Mouse (Mus musculus): ENCODE measurements around the gene Vps51. TPM values are rescaled to one million over a fixed set of nuclear protein-coding genes. Genes with fewer than 3 reads are reported as not detected.

Gene Vps51
- total RNA-seq, 2 experiments from 2014 or later: 96.5 to 103 TPM

DNA sequence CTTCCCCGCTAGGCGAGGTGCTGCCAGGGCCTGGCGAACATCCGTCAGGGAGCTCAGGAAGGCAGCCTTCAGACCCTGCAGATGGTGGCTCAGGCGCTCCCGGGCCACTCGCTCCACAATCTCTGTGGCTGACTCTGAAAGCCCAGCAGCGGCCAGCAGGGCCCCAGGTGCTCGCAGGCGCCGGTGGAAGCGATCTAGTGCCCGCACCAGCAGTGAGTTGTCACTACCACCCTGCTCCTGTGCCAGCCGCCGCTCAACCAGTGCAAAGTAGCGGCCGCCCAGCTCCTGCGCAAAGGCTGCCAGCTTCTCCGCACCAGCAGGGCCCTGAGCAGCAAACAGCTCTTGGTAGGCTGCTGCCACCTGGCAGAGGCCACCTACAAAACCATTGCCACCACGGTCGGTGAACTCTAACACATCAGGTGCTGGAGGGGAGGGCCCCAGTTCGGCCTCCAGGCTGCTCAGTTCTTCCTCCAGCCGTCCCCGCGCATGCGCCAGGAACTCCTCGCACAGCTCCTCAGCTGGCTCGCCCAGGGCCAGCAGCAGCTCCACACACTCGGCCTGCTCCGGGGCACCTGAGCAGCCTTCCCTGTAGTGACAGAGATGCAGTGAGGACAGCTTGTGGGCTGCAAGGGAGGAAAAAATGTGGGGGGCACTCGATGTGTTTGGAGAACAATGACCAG, 6.3 kb downstream of the Vps51 start:
- H3K4me3 ChIP-seq: no peak overlapping the region
- DNase-seq (ENCODE audit: low spot score in 2 of 2): no peak
- H3K27ac ChIP-seq: no peak overlapping the region
- no peak for TF ChIP-seq CTCF (conservative IDR thresholded peaks at IDR 0.05)

DNA sequence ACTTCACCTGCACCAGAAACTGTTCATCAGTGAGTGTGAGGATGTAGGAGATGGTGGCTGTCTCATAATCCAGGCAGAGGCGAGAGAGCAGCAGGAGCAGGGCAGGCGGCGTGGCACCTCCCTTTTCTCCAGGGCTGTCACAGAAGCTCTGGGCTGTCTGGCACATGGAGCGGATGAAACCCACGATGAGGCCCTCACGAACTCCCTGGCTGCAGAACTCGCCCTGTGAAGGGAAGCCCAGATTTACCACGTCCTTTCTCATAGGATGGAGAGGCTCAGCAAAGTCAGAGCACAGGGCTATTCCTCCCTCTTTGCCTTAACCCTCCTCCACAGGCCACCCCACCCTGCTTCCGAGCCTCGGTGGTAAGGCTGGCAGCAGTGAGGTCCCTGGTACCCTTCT, 7.2 kb downstream of the Vps51 start:
- Histone ChIP-seq H3K27ac (no peak overlapping the region), H3K4me3 (no peak overlapping the region)
- no peak for TF ChIP-seq CTCF (conservative IDR thresholded peaks at IDR 0.05)
- no peak for DNase-seq (ENCODE audit: low spot score in 2 of 2)

DNA sequence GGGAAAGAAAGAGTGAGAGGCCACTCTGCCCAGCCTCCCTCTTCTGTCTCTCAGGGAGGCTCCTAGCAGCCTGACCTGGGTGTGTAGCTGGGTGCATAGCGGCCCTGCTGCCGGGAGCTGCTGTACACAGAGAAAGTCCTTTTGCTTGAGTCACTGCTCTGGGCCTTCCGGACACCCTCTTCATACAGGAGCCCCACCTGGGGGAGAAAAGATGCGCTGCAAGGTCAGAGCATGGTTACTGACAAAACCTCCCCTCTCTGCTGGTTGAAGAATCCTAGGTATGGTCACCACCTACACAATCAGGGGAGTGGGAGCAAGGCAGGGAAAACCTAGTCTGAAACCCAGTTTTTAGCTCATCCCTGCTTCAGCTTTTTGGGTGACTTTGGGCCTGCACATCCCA, 8.1 kb downstream of the Vps51 start:
- peak; percentile 30; the same call in 1 of the 2 replicates for TF ChIP-seq CTCF (conservative IDR thresholded peaks at IDR 0.05)
- Histone ChIP-seq H3K4me3 (no peak overlapping the region), H3K27ac (no peak overlapping the region)
- DNase-seq (ENCODE audit: low spot score in 2 of 2): no peak

DNA sequence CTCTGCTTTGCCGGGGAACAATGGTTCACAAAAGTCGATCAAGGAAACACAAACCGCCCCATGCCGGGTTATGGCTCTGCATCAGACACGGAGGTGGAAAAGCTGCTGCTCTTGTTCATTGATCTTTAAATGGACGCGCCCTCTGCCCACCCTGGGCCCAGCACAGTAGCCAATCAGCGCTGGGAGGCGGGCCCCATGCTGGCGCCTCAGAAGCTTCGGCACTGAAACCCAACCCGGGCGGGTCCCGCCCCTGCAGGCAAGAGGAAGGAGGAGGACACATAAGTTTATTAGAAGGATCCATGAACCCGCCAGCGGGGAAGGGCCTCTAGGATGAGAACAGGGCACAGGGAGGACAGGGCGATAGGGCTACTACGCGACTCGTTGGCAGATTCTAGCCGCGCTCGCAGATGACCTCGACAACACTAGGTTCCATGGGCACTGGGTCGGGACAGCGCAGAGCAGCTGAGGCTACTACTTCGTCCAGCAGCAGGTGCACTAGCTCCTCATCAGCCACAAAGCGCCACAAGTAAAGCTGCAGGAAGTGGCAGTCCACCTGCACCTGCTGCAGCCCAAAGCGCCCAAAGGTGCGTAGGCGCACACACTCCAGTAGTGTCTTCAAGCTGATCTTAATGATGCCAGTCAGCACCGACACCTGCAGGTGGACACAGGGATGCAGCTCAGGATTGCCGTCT, 9.2 kb downstream of the Vps51 start, which contains the start of gene Tm7sf2:
Gene Tm7sf2 (minus strand): TSS at position 650 of the 692 bp plus-strand sequence.
- peak within 1 kb of the TSS; percentile 87 for H3K27ac ChIP-seq
- peak; percentile 35 for TF ChIP-seq CTCF (conservative IDR thresholded peaks at IDR 0.05)
- peak within 1 kb of the TSS; percentile 57 for H3K4me3 ChIP-seq
- DNase-seq (ENCODE audit: low spot score in 2 of 2): peak; percentile 86 to 88

DNA sequence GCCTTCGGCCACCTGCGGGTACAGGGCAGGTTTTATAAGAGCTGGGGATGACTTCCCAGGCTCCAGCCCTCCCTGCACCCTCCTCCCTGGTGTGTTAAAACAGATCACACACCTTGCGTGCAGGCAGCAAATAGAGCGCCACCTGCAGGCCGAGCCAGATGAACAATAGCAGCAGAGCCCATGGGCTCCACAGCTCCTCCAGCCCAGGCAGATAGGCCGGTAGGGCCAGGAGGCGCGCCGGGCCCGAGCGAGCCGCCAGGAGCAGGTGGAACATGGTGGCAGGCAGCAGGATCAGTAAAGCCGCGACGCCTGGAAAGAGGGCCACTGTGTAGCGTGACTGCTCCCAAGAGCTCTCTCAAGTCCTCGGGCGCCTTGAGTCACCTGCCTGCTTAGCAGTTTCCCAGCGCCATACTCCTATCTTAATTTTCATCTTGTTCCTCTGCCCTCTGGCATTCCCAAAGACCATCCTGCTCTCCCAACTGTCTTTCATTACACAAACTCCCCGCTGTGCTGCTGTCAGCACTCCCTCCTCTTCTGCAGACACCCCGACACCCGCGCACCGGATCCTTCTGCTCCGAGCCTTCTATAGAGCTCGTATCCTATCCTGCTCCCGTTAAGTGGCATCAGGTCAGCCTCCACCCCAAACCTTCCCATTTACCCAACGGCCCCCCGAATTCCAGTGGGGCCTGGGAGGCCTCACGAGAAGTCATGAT, 9.9 kb downstream of the Vps51 start:
- peak; percentile 66 to 80 for DNase-seq (ENCODE audit: low spot score in 2 of 2)
- H3K4me3 ChIP-seq: peak overlapping the region; percentile 57
- peak; percentile 97 for TF ChIP-seq CTCF (conservative IDR thresholded peaks at IDR 0.05)
- H3K27ac ChIP-seq: peak overlapping the region; percentile 87

DNA sequence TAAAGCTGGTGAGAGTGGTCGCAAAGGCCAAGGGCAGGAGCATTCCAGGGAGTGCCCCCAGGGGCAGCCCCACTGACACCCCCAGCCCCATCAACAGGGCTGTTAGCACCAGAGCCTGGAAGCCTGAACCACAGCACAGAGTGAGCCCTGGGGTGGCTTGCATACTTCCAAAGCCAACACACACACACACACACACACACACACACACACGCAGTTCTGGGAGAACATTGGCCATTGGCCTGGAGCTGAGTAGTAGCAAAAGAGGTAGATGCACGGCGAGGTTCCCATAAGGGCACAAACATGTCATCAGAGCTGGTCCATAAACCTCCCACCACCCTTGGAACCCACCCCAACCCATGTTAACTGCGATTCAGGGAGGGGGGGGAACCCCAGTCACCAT, 10.5 kb downstream of the Vps51 start:
- DNase-seq (ENCODE audit: low spot score in 2 of 2): no peak
- Histone ChIP-seq H3K4me3 (peak overlapping the region; percentile 57), H3K27ac (peak overlapping the region; percentile 87)
- no peak for TF ChIP-seq CTCF (conservative IDR thresholded peaks at IDR 0.05)

DNA sequence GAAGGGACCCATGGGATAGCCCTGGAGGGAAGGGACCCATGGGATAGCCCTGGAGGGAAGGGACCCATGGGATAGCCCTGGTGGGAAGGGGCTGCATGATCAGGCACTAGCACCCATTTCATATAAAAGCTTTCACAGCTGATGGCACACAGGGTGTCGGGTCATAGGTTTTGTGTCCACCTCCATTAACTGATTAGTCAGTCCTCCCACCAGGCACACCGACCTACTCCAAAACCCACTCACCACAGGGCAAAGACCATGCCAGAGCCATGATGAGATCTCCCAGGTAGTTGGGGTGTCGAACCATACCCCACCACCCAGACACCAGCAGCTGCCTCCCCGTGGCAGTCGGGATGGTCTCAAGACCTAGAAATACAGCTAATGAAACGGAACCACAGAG, 13.9 kb downstream of the Vps51 start:
- H3K27ac ChIP-seq: no peak overlapping the region
- TF ChIP-seq CTCF (conservative IDR thresholded peaks at IDR 0.05): no peak
- no peak for DNase-seq (ENCODE audit: low spot score in 2 of 2)
- peak overlapping the region; percentile 85; the same call in 1 of the 2 replicates for H3K4me3 ChIP-seq

DNA sequence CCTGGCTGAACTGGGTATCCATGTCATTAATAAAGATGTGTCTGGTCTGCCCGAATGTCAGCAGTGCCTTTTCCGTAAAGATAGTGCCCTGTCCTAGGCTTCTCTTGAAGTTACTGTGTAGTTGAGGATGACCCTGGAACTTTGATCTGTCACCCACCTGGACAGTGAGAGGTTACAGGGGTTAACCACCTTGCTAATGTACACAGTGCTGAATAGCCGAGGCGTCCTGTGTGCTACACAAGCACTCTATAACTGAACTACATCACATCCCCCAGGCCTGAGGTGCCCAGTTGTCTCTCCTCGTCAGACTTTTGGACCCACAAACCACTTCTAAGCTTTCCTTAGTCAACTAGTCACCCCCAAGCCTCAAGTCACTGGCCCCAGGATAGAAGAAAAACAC, 14.6 kb downstream of the Vps51 start:
- no peak for TF ChIP-seq CTCF (conservative IDR thresholded peaks at IDR 0.05)
- Histone ChIP-seq H3K27ac (peak overlapping the region; percentile 96), H3K4me3 (peak overlapping the region; percentile 85)
- no peak for DNase-seq (ENCODE audit: low spot score in 2 of 2)

DNA sequence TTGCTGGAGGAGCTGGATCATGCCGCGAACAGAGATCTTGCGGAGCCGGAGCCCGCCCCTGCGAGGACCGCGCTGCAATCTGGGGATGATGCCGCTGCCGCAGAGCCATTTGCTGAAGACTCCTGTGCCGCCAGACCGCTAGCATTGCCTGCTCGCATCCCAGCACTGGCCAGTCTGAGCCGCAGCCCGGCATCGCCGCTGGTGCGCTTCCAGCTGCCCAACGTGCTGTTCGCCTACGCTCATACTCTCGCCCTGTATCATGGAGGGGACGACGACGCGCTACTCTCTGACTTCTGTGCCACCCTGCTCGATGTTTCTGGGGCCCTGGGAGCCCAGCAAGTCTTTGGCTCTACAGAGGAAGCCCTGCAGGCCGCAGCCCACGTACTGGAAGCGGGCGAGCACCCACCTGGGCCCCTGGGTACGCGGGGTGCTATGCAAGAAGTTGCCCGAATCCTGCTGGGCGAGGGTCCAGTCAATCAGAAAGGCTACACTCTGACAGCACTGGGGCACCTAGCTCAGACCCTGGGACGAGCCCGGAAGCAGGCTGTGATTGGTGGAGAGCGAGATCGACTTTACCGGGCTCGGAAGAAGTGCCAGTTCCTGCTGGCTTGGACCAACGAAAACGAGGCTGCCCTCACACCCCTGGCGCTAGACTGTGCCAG, 15.3 kb downstream of the Vps51 start:
- TF ChIP-seq CTCF (conservative IDR thresholded peaks at IDR 0.05): no peak
- DNase-seq (ENCODE audit: low spot score in 2 of 2): no peak
- Histone ChIP-seq H3K4me3 (peak overlapping the region; percentile 85), H3K27ac (peak overlapping the region; percentile 96)

DNA sequence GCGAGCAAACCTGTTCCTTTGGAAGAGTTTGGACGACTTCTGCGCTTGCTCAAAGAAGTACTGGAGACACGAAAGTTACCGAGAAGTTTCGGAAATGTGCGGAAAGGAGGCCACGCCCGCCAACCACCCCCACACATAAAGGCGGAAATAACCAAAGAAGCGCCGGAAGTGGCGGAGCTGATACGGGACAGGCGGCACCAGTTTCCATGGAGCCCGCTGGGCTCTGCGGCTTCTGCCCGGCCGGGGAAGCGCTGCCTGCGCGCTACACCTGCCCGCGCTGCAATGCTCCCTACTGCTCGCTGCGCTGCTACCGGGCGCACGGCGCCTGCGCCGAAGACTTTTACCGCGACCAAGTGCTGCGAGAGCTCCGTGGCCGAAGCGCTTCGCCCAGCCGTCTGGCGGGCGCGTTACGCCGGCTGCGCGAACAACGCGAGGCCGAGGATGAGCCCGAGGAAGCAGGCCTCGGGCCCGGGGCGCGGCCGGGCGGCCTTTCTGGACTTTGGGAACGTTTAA, 16.0 kb downstream of the Vps51 start, which contains the start of gene Znhit2:
Gene Znhit2 (plus strand): TSS at position 172 of the 513 bp plus-strand sequence.
- TF ChIP-seq CTCF (conservative IDR thresholded peaks at IDR 0.05): peak; percentile 61
- peak; percentile 94 to 96 for DNase-seq (ENCODE audit: low spot score in 2 of 2)
- Histone ChIP-seq H3K4me3 (peak within 1 kb of the TSS; percentile 85), H3K27ac (peak within 1 kb of the TSS; percentile 96)

DNA sequence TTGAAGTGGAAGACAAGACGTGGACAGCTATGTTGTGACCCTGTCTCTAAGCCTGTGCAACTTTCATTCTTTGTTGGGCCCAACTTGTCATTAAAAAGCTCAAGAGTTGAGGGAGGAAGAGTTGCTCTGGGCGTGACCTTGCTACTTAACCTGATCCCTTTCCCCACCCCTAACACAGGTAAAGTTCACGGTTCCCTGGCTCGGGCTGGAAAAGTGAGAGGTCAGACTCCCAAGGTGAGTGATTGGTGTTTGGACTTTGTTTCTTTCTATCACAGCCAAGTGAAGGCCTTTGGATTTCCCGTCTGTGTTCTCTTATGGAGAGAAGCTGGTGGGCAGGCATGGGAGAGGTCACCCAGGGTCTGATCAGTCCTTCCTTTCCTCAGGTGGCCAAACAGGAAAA, 18.1 kb downstream of the Vps51 start:
- no peak for TF ChIP-seq CTCF (conservative IDR thresholded peaks at IDR 0.05)
- peak overlapping the region; percentile 96 for H3K4me3 ChIP-seq
- no peak for DNase-seq (ENCODE audit: low spot score in 2 of 2)
- no peak overlapping the region; the same call in 1 of the 2 replicates for H3K27ac ChIP-seq

DNA sequence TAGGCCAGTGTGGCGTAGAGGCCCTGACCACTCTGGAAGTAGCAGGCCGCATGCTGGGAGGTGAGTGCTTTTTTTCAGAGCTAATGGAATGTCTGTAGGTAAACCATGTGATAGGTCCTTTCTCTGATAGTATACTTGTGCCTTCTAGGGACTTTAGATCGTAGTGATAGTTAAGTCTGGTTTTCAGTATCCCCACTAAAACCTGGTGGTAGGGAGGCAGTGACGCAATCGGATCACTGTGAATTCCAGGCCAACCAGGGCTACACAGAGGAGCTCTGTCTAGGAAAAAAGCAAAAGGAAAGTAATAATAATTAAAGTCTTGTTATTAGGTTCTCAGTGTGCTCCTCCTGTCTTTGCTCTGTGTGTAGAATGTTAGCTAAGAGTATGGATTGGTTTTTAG, 18.5 kb downstream of the Vps51 start:
- Histone ChIP-seq H3K4me3 (peak overlapping the region; percentile 96), H3K27ac (peak overlapping the region; percentile 95)
- TF ChIP-seq CTCF (conservative IDR thresholded peaks at IDR 0.05): no peak
- DNase-seq (ENCODE audit: low spot score in 2 of 2): no peak

All from layer of hippocampus, adult 2 months (tissue).